21 mouse cellular contexts compared by ENCODE assay signal in genomic region chr17:69054029-69054428, GRCm38 (mm10). TPM values are rescaled to one million over a fixed set of nuclear protein-coding genes. Genes with fewer than 3 reads are reported as not detected.
DNase-seq lines count a peak whose midpoint lies in the region; TF ChIP-seq lines count a peak whose summit lies in the region.
"Had no signal": no experiment of that assay in that cellular context is flagged by ENCODE, and none has a peak within 500 bp of the region (broad histone marks: within the 10 kb centered on the region; RNA-seq: fewer than 3 reads in every experiment).

No protein-coding gene starts in this region.

- no peaks in the 10 kb centered on the region for H3K36me3 ChIP-seq in limb, embryonic 10.5 days
- H3K36me3 ChIP-seq: embryonic facial prominence, embryonic 10.5 days; embryonic facial prominence, embryonic 12.5 days; forebrain, embryonic 15.5 days had no signal

- intact Hi-C loops in heart, postnatal 10 days (cut with DNase I) = no loop called here
- intact Hi-C loops in left cerebral cortex, adult 2 months (cut with DNase I) = no loop called here

- H3K4me3 ChIP-seq in left cerebral cortex, adult 2 months = no peak overlapping the region
- H3K4me3 ChIP-seq in limb, embryonic 10.5 days = no peak overlapping the region
- H3K4me3 ChIP-seq: embryonic facial prominence, embryonic 10.5 days; embryonic facial prominence, embryonic 12.5 days; forebrain, embryonic 13.5 days; forebrain, embryonic 15.5 days had no signal

- no peaks in the 10 kb centered on the region for H3K9me3 ChIP-seq in limb, embryonic 10.5 days (replicated peaks)
- H3K9me3 ChIP-seq: embryonic facial prominence, embryonic 10.5 days; embryonic facial prominence, embryonic 12.5 days; forebrain, embryonic 13.5 days; forebrain, embryonic 15.5 days had no signal

- peak overlapping the region; percentile 21; the same call in 1 of the 2 replicates for H3K27ac ChIP-seq in left cerebral cortex, adult 2 months
- H3K27ac ChIP-seq in limb, embryonic 10.5 days = no peak overlapping the region
- H3K27ac ChIP-seq: embryonic facial prominence, embryonic 10.5 days; embryonic facial prominence, embryonic 12.5 days; forebrain, embryonic 13.5 days; forebrain, embryonic 15.5 days had no signal

- H3K4me1 ChIP-seq in limb, embryonic 10.5 days = no peaks in the 10 kb centered on the region
- H3K4me1 ChIP-seq: embryonic facial prominence, embryonic 10.5 days; embryonic facial prominence, embryonic 12.5 days; forebrain, embryonic 13.5 days; forebrain, embryonic 15.5 days had no signal

- peak; percentile 27 for DNase-seq in heart, adult 11 months
- no peak for DNase-seq in heart, postnatal 10 days
- DNase-seq in left cerebral cortex, adult 2 months (ENCODE audit: extremely low spot score in 1 of 2, low spot score in 2 of 2) = no peak
- DNase-seq in left cerebral cortex, adult 18-20 months (ENCODE audit: low spot score in 2 of 2) = no peak
- peak; percentile 23 for DNase-seq in right cerebral cortex, adult 18-20 months
- no peak for DNase-seq in right cerebral cortex, postnatal 10 days (ENCODE audit: low spot score in 2 of 2)
- peak; percentile 32 for DNase-seq in telencephalon, adult 2 months (ENCODE audit: low read depth, low spot score)
- no peak for DNase-seq in limb, embryonic 10.5 days (ENCODE audit: low spot score)
- DNase-seq: adrenal gland, adult 2 months; adrenal gland, postnatal 10 days; adrenal gland, postnatal 25 days; cerebellum, adult 11-12 months; cerebellum, adult 2 months; cerebellum, adult 9-10 months; cerebellum, postnatal 10 days; cerebellum, postnatal 25 days had no signal

- no peaks in the 10 kb centered on the region for H3K27me3 ChIP-seq in limb, embryonic 10.5 days (ENCODE audit: low read depth, poor library complexity, severe bottlenecking)
- H3K27me3 ChIP-seq: embryonic facial prominence, embryonic 12.5 days; forebrain, embryonic 13.5 days; forebrain, embryonic 15.5 days had no signal

- 92% methylated on average over 4 of the region's 4 CpGs for WGBS in limb, embryonic 10.5 days

- TF ChIP-seq CTCF in left cerebral cortex, adult 2 months (IDR thresholded peaks at IDR 0.05) = no peak

RNA-seq across cellular contexts. Expression of gene Epb41l3, which starts 21.5 kb away (rescaled TPM):
- 10 to 100 TPM; 28.7 to 29.0 TPM for total RNA-seq in heart, postnatal 10 days (2021)
- 100 to 1,000 TPM; 219 to 242 TPM for total RNA-seq in left cerebral cortex, adult 2 months (2021)
- total RNA-seq in left cerebral cortex, adult 18-20 months (2021) = 100 to 1,000 TPM; 220 to 236 TPM
- 39.9 and 58.5 TPM in 2 replicates for polyA plus RNA-seq in limb, embryonic 10.5 days (2016; fragmentation: Nextera tagmentation; extraction: Ambion mirVana)
- total RNA-seq: MEL had no signal

Comparison
In these comparisons a context has a peak if more than half of its experiments do, and no peak if none do; other contexts are left out.
1. DNase-seq: peak in heart, adult 11 months (single experiment), right cerebral cortex, adult 18-20 months (single experiment) and telencephalon, adult 2 months (single experiment); none in heart, postnatal 10 days (0 of 2), left cerebral cortex, adult 2 months (0 of 2), left cerebral cortex, adult 18-20 months (0 of 2), right cerebral cortex, postnatal 10 days (0 of 2) and limb, embryonic 10.5 days (single experiment).
2. RNA of gene Epb41l3, which starts 21.5 kb away (total RNA-seq): 219 to 242 TPM in left cerebral cortex, adult 2 months and 220 to 236 TPM in left cerebral cortex, adult 18-20 months; 28.7 to 29.0 TPM in heart, postnatal 10 days; every median in the first group is over 4 times any median in the second.